Mouse (Mus musculus) adipocyte (in vitro differentiated cells): Measurements from ENCODE around the gene Ccdc12.

Experiments
- DNase-seq: peaks from one replicate; pipeline ENCODE4 v3.0.0-alpha.2; 2016; ENCODE audit warnings: low spot score

The Ccdc12 gene

GRCm38 (mm10) chr9:110656249-110657221 lies at the start of gene Ccdc12:
TSS of gene Ccdc12 (plus strand) at chr9:110656503.
- DNase-seq: peak; percentile 98

- DNase-seq: peak; percentile 64
These were observed 44.8 kb upstream of the Ccdc12 start for GRCm38 (mm10) chr9:110611471-110611870.

- peak; percentile 49 for DNase-seq
These were observed 39.2 kb upstream of the Ccdc12 start for GRCm38 (mm10) chr9:110617081-110617480.

- no peak for DNase-seq
These were observed 36.1 kb upstream of the Ccdc12 start for GRCm38 (mm10) chr9:110620180-110620579.

- no peak for DNase-seq
These were observed 35.6 kb upstream of the Ccdc12 start for GRCm38 (mm10) chr9:110620685-110621084.

GRCm38 (mm10) chr9:110622621-110623219 lies 33.6 kb upstream of the Ccdc12 start:
- DNase-seq: peak; percentile 68

- peak; percentile 16 for DNase-seq
These were observed 32.7 kb upstream of the Ccdc12 start for GRCm38 (mm10) chr9:110623416-110624195.

- DNase-seq: peak; percentile 92
These were observed 31.7 kb upstream of the Ccdc12 start, which contains the start of gene Nradd for GRCm38 (mm10) chr9:110624361-110625166. TSS of gene Nradd (minus strand) at chr9:110624452.

- DNase-seq: no peak
These were observed 30.9 kb upstream of the Ccdc12 start for GRCm38 (mm10) chr9:110625350-110625908.

GRCm38 (mm10) chr9:110630171-110630570 lies 26.1 kb upstream of the Ccdc12 start:
- no peak for DNase-seq

- no peak for DNase-seq
These were observed 25.1 kb upstream of the Ccdc12 start for GRCm38 (mm10) chr9:110631191-110631590.

- DNase-seq: no peak
These were observed 24.5 kb upstream of the Ccdc12 start for GRCm38 (mm10) chr9:110631651-110632275.

GRCm38 (mm10) chr9:110632671-110633070 lies 23.6 kb upstream of the Ccdc12 start:
- no peak for DNase-seq

- DNase-seq: no peak
These were observed 22.4 kb upstream of the Ccdc12 start for GRCm38 (mm10) chr9:110633882-110634281.

- DNase-seq: peak; percentile 73
These were observed 21.1 kb upstream of the Ccdc12 start for GRCm38 (mm10) chr9:110635225-110635624.

GRCm38 (mm10) chr9:110638611-110639021 lies 17.7 kb upstream of the Ccdc12 start:
- no peak for DNase-seq

GRCm38 (mm10) chr9:110641006-110641405 lies 15.3 kb upstream of the Ccdc12 start:
- DNase-seq: no peak

GRCm38 (mm10) chr9:110642812-110643524 lies 13.3 kb upstream of the Ccdc12 start:
- DNase-seq: no peak

GRCm38 (mm10) chr9:110643787-110644186 lies 12.5 kb upstream of the Ccdc12 start:
- DNase-seq: no peak

- DNase-seq: no peak
These were observed 12.0 kb upstream of the Ccdc12 start for GRCm38 (mm10) chr9:110644295-110644694.
